Mouse (Mus musculus): ENCODE measurements at regions not wholly inside any gene's neighbourhood (a gene's known extent, or its start where the extent isn't known, plus 50 kb on each side); places are given as distances from the start of the nearest gene placed in this dataset.
A peak's percentile ranks its signal among the peaks of the same experiment; 100 is the strongest.

DNA sequence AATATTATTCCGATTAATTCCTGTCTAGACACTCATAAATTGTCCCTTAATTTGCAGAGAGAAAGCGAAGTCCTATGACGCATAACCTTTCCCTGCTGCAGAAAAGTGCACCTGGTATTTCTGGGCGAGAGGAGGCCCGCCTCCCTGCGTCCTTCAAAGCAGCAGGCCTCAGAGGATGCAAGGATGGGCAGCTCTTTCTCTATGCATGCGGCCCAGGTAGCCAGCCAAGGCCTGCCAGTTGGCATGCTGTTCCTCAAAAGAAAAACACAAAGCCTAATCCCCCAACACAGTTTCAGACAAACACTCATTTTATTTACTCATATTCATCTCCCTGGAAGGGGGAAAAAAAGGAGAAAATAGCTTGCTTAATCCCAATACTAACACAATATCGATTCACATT is 308.2 kb downstream of the Gm10295 start:
- no peak for DNase-seq (ENCODE audit: low spot score)

DNA sequence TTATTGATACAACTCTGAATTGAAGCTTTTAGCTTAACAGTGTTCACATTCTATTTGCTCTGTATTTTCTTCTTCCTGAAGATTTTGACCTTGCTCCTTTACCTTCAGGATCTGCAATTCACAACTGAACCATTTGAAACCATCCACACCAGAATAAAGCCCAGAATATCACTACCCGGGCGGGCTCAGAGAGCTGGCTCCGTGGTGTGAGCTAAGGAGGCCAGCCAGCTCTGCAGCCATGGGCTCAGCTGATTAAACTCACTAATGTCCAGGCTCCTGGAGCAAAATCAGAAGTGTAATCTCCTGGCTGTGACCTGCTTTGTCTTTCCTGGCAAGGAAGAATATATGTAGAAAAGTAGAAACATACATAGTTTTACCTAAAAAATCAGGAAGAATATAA is 309.9 kb downstream of the Gm10295 start:
- DNase-seq (ENCODE audit: low spot score), result no peak

DNA sequence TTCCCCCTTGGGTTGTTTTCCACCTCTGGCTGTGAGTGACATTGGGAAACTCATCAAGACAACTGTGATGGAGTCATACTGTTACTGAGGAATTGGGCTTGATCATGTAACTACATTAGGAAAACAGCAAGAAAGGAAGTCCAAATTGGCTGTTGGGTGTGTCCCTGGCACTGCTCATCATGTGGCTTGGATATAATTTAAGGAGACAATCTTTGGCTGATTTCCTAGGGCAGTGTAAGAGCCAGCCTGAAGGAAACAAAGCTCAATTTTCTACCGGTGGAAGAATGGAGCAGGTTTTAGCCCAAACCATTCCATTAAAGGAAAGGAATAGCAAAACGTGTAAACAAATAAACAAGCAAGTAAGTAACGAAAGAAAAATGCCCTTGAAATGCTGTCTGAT is 310.4 kb downstream of the Gm10295 start:
- DNase-seq (ENCODE audit: low spot score), result no peak

DNA sequence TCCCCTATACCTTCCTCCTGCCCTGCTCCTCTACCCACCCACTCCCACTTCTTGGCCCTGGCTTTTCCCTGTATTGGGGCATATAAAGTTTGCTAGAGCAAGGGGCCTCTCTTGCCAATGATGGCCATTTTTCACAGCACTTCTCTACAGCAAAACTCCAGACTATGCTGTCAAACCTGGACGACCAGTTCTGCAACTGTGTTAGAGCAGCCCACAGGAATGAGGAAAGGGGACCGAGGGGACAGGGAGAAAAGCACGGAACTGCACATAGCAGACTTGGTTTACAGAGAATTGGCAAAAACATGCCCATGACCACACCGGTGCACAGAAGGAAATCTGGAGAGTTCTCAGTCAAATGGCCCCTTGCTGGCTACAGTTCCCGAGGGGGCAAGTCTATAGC is 312.7 kb downstream of the Gm10295 start:
- DNase-seq (ENCODE audit: low spot score), result peak; percentile 19

DNA sequence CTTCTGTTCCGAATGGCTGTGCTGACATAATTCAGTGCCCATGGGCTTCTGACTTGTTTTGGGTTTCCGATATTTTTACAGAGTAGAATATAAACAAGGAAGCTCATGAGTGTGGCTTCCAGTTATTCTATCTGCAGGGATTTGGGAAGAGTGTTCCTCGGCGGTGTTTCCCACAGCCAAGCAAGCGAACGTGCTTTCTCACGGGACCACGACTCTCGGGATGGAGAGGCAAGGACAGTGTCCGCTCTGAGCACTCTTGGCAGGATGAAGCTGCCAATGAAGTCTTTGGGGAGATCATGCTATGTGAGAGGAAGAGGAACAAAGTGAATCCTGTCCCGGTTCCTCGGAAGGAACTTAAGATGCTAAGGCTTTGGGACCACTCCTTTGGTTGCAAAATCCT is 318.2 kb downstream of the Gm10295 start:
- DNase-seq (ENCODE audit: low spot score), result no peak

DNA sequence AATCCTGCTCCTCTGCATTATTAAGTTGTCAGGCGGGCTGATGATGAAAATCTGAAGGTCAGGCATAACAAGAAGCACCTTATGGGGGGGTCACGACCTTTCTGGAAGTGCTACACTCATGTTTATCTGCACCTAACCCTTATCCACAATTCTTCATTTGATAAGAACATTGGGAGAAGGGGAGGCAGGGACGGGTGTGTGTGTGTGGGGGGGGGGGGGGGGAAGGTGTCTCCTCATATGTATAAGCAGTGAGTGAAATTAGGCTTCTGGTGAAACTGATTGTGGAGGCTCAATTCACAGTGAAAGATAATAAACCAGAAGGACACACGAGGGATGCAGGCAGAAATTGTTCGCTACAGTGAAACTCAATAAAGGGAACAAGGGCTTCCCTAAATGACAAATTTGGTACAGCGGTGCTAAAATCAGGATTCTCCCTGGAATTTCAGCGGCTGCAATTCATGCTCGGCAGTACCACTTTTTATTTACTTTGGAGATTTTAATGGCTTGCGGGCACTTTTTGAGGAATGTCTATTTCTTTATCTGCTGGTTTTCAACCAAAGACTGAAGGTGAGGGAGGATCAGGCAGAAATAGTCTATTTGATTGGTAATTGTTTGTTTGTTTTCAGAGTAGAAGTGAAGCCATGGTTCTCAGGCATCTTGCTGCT is 327.2 kb downstream of the Gm10295 start:
- peak; percentile 54 for DNase-seq (ENCODE audit: low spot score)

DNA sequence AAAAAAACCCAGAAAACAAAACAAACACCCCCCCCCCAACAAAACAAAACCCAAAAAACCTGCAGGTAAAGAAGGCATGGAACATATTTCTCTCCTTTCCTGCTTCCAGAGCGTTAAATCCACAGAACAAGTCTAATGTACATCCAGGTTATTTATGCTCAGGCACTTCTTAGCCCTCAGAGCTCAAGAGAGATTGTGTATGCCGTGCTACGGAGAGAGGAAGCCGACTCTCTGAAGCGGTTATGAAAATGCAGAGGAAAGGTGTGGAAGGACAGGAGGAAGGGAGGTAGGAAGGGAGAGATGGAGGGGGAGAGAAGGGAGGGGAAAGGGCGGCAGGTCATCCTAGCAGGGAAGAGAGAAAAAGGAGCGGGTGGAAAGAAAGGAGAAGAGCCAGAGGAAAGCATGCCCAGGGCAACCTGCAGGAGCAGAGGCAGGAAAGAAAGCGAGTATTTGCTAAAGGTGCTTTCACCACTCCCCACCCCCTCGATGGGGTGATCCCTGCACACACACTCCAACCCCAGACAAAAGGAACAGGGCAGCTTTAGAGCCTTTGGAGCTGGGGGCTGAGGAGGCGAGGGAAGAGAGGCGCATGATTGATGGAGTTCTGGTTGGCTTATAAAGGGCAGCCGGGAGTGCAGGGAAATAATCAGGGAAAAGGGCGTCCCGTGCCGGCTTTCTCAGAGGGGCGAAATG is 327.9 kb downstream of the Gm10295 start:
- peak; percentile 85 for DNase-seq (ENCODE audit: low spot score)

Measured in embryo, embryonic 10.5 days (tissue).